Mouse (Mus musculus) small intestine, adult 2 months (tissue): Measurements from ENCODE around the gene Gm20388.

Source experiments
- CTCF ChIP-seq: fragments of 200-500 bp; IDR thresholded peaks from 2 replicates; pipeline ENCODE4 v1.5.1; 2012; ENCODE audit warnings: low read depth, mild to moderate bottlenecking, control low read depth, inconsistent platforms, low read length, moderate library complexity, mixed read lengths; ENCODE audit not compliant: insufficient replicate concordance, insufficient read length; ENCODE audit errors: extremely low read depth
- POLR2A ChIP-seq: fragments of 200-500 bp; IDR thresholded peaks from 2 replicates; pipeline ENCODE4 v1.6.1; 2012; ENCODE audit warnings: low read depth, mild to moderate bottlenecking, control low read depth, inconsistent platforms, low read length, moderate library complexity

- TF ChIP-seq CTCF (no peak), POLR2A (no peak)
Observed at GRCm38 (mm10) chr8:122856288-122856687, 2945.6 kb downstream of the Gm20388 start.
